Comparison of ENCODE assay signal across 1 mouse cellular context in the genomic region with DNA sequence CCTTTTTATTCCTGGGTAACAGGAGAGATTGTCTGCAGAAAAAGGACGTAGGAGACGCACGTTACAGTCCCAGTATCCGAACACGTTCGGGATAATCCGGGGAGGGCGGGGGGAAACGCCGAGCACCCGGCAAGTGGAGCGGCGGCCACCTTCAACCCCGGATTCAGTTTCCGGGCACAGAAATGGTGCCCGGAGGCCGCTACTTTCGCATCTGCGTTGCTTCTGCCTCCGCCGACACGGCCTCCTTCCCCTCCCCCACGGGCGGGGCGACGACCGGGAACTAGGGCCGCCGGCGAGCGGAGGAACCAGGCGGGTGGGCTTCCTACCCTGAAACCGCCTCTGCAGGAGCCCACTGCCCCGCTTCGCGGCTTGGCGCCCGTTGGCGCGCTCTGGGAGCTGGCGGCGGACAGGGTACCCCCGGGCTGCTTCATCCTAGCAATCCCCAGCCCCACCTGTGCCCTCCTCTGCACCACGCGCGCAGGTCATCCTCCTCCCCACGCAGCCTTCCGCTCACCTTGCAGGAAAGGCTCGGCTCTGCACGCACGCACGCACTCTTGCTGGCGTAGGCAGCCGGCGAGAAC.
TF ChIP-seq lines count a peak whose summit lies in the region.

No protein-coding gene starts in this region.

TF ChIP-seq in MEL, 35 proteins besides CTCF, POLR2A, EP300 and RAD21 (continued from another document):
- TF ChIP-seq MXI1 (IDR thresholded peaks at IDR 0.05; ENCODE audit: low read depth, low read length): no peak
- 0 out of 2 replicates have a peak, but pooled peaks have one; percentile 13 for TF ChIP-seq ELF1 (IDR thresholded peaks at IDR 0.05; ENCODE audit: low read depth, low read length)
